Mouse (Mus musculus): ENCODE data around the gene Ccdc80.
A peak's percentile ranks its signal among the peaks of the same experiment; 100 is the strongest.

The Ccdc80 gene

GRCm38 (mm10) chr16:45093137-45093731 is at the start of gene Ccdc80:
Ccdc80 (plus strand) TSS chr16:45093402.
- DNase-seq (ENCODE audit: low read depth, low spot score) = no peak

DNA sequence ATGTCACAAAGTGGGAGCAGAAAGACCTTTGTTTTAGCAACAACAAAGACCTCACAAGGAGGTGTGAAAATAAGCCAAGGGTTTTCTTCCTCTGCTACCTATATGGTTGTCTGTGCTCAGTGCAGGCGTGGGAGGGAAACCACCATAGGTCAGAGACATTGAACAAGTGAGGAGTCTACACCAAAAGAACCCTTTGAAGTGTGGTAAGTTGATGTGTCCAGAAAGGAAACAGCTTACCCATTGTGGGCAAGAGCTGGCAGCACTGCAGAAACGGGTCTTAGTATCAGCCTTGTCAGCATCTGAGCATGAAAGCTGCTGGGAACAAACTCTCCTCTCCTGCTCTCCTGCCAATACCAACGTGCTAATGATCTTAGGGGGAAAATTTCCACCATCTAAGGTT is 48.4 kb upstream of the Ccdc80 start:
- no peak for DNase-seq (ENCODE audit: low read depth, low spot score)

- no peak for DNase-seq (ENCODE audit: low read depth, low spot score)
Observed at GRCm38 (mm10) chr16:45057222-45057621, 36.0 kb upstream of the Ccdc80 start.

DNA sequence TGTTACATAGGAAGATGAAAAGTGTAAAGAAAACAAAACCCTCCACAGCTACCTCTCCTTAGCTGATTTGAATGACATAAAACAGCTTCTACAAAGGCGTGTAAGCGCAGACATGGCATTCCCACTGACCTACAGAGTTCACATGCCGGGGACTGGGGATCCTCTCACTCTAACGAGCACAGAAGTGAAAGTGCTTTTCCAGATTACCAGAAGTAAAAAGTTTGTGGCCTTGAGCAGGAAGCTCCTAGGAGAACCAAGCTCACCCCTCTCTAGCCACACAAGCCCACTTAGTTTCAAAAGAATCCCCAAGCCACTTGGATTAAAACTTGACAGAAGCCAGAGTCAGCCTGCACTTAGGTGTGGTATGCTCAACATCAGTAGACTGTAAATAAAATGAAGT is 35.3 kb upstream of the Ccdc80 start:
- no peak for DNase-seq (ENCODE audit: low read depth, low spot score)

GRCm38 (mm10) chr16:45061140-45061539 is 32.1 kb upstream of the Ccdc80 start:
- DNase-seq (ENCODE audit: low read depth, low spot score) = no peak

DNA sequence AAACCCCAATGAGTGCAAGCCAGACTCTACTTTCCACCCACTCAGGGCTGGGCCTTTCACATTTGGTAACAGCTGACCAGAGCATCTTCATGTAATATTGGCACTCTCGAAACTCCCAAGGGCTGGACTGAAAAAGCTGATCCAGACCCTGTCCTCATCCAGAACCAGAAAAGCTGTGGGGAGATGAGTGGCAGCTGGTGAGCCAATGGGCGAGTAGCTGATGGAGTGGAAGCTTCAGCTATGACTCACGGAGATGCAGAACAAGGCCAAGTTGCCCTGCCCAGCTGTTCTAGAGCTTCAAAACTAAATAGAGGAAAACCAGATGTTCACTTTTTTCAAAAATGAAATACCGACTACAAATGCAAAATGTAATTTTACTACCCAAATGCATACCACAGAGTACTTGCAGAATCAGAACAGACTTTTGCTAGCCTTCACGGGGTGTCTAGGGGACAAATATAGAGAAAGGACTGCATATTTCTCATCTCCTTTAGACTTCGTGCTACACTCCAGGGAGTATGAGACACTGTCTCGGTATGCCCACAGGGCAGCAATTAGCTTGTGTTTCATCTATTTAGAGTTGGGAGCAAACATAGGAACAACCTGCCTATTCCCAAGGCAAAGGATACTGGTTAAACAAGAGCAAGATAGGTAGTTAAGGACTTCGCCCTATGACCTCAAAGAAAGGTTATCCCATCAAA is 22.7 kb upstream of the Ccdc80 start:
- DNase-seq (ENCODE audit: low read depth, low spot score) = no peak

DNA sequence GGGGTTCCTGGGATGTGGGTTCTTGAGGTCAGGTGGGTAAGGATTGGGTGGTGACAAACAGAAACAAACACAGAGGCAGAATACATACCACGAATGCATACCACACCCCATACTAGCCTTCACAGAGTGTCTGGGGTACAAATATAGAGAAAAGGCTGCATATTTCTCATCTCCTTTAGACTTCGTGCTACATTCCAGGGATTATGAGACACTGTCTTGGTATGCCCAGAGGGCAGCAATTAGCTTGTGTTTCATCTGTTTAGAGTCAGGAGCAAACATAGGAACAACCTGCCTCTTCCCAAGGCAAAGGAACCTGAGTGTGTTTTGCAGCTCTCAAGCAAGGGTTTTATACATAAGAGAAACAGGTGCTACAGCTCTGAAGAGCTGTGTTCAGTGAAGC is 21.8 kb upstream of the Ccdc80 start:
- DNase-seq (ENCODE audit: low read depth, low spot score) = no peak

GRCm38 (mm10) chr16:45077517-45078080 is 15.6 kb upstream of the Ccdc80 start:
- DNase-seq (ENCODE audit: low read depth, low spot score) = no peak

- no peak for DNase-seq (ENCODE audit: low read depth, low spot score)
Observed at GRCm38 (mm10) chr16:45079322-45079721, 13.9 kb upstream of the Ccdc80 start.

- no peak for DNase-seq (ENCODE audit: low read depth, low spot score)
Observed at GRCm38 (mm10) chr16:45088842-45089241, 4.4 kb upstream of the Ccdc80 start.

DNA sequence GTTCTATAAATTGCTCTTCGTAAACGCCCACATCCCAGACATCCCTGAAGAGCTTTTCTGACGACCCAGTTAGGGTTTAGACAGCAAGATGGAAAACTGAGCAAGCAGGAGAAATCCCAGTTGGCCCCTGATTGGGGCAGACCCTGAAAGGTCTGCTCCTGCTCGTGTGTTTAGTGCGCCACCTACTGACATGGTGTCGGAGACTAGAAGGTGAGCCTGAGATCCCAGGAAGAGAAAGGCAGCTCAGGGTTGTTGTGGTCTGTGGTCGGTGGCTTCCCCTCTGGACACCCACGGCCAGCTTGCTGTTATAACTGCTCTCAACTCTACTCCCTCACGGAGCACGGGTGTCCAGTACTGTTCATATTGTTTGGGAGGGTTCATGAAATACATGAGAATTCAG is 3.2 kb upstream of the Ccdc80 start:
- DNase-seq (ENCODE audit: low read depth, low spot score) = peak; percentile 77

DNA sequence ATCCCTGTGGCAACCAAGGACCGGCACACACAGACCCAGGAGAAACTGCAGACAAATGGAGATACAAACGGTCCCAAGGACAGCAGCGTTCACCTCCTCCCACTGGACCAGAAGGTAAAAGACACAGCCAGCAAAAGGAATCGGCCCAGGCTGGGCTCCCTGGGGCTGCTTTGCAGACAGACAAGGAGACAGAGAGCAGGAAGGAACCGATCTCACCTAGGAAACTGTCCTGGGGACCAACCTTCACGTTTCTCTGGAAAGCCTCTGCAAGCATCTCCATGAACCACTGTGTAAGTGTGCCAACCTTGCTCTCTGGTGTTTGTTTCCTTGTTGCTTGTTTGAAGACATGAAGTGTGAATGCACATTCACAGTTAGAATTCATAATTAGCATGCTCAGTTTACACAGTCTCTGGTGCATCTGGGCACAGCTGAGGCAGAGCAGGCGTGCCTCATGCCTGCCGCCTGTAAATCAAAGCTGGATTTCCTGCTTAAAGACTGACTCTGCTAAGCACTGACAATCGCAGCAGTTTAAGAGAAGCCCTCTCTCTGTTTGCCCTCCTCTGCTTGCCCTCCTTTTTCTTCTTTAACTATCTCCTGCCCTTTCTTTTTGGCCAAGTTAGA is 1.0 kb downstream of the Ccdc80 start:
- no peak for DNase-seq (ENCODE audit: low read depth, low spot score)

GRCm38 (mm10) chr16:45095030-45095429 is 1.8 kb downstream of the Ccdc80 start:
- no peak for DNase-seq (ENCODE audit: low read depth, low spot score)

DNA sequence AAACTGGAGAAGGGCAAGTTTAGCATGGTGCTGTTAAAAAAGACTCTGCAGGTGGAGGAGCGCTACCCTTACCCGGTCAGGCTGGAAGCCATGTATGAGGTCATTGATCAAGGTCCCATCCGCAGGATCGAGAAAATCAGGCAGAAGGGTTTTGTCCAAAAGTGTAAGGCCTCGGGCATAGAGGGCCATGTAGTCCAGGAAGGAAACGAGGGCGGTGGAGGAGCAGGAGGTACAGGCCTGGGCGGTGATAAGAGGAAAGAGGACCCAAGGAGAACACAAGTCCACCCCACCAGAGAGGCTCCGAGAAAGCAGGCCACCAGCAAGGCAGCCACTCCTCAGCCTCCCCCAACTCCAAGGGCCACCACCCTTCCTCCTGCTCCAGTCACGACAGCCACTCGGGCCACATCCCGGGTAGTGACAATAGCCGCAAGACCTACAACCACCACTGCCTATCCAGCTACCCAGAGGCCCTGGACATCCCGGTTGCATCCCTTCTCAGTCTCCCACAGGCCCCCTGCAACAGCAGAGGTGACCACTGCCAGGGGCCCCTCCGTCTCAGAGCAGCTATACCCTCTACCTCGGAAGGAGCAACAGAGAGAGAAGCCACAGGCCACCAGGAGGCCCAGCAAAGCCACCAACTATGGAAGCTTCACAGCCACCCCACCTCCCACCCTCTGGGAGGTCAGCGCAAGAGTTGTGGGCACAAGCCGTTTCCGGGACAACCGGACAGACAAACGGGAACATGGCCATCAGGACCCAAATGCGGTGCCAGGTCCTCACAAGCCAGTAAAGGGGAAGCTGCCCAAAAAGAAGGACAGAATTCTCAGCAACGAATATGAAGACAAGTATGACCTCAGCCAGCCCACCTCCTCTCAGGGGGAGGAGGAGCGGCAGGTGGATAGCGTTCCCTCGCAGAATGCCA is 2.6 kb downstream of the Ccdc80 start:
- no peak for DNase-seq (ENCODE audit: low read depth, low spot score)

GRCm38 (mm10) chr16:45097467-45097866 is 4.3 kb downstream of the Ccdc80 start:
- DNase-seq (ENCODE audit: low read depth, low spot score) = no peak

DNA sequence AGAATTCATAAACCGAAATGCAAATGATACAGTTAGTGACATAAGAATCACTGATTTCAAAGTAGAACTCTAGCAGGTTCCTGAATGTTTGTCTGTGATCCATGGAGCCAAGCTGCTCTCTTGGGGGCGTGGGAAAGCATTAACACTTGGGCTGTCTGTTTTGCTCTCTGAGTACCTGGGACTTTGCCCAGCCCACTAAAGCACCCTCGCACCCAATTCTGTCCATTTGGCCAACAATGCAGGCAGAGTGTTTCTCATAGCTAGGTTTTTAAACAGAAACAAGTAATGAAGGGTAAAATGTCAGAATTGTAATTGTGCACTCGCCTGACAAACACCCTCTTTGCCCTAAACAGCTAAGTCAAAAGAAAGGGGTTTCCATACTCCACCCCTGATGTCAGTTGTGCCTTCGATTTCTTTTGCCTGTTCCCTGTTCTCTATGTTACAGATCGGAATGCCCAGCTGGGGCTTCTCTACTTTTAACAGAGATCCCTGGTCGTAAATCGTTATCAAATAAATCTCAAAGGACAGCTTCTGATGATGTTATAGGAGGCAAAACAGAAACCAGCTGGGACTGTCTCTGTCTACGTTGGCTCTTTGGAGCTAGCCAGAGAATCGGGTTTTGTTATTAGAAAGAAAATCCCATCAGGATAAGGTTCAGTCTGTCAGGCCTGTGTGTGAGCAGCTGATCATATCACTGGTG is 5.1 kb downstream of the Ccdc80 start:
- no peak for DNase-seq (ENCODE audit: low read depth, low spot score)

DNA sequence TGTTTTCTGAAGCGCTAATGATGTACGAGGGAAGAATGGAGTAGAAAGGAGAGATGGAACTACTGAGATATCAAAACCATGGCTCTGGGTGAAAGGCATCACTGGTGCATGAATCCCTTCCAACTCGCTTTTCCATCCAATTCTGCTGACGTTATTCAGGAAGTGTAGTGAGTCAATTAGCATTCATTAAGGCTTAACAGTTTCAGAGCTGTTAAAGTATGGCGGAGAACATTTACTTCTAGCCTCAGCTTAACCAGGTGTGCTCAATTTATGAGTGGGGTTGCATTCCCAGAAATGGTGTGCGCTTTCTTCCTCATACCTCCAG is 5.6 kb downstream of the Ccdc80 start:
- no peak for DNase-seq (ENCODE audit: low read depth, low spot score)

GRCm38 (mm10) chr16:45100892-45101291 is 7.7 kb downstream of the Ccdc80 start:
- DNase-seq (ENCODE audit: low read depth, low spot score) = no peak

- DNase-seq (ENCODE audit: low read depth, low spot score) = no peak
Observed at GRCm38 (mm10) chr16:45104993-45105392, 11.8 kb downstream of the Ccdc80 start.

- no peak for DNase-seq (ENCODE audit: low read depth, low spot score)
Observed at GRCm38 (mm10) chr16:45108203-45108878, 15.1 kb downstream of the Ccdc80 start.

GRCm38 (mm10) chr16:45110498-45110897 is 17.3 kb downstream of the Ccdc80 start:
- DNase-seq (ENCODE audit: low read depth, low spot score) = no peak
